Mouse (Mus musculus): ENCODE measurements around the gene Crk.

DNA sequence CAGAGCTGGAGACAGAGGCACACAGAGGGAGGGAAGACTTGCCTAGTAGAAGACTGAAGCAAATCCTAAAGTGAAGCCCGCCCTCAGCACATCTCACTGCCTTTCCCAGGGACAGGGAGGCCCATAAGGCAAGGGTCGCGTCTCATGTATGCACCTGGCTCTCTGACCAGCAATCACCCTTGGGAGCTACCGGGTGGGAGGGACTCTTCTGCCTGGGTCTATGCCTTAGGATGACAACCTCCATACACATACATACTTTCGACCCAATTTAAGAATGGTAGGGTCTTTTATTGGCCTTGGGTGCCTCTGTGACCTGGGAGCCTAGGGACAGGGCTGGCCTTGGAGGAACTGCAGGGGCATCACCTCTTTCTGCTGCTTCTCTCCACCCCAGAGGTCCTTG is 5.6 kb upstream of the Crk start:
- TF ChIP-seq FOSL1 (IDR thresholded peaks at IDR 0.05; ENCODE audit: insufficient read depth, low read length, poor library complexity, severe bottlenecking) (no peak), CTCF (IDR thresholded peaks at IDR 0.05; ENCODE audit: control insufficient read depth, insufficient read depth, insufficient read length) (no peak), USF1 (IDR thresholded peaks at IDR 0.05; ENCODE audit: low read depth) (no peak), CEBPB (IDR thresholded peaks at IDR 0.05; ENCODE audit: low read depth) (no peak), MAX (IDR thresholded peaks at IDR 0.05) (no peak), MYOG (IDR thresholded peaks at IDR 0.05; ENCODE audit: control insufficient read depth, extremely low read depth, insufficient read length) (no peak)

Data from C2C12 (cell line).